Mouse (Mus musculus): ENCODE data around the gene Cntnap2.
A peak's percentile ranks its signal among the peaks of the same experiment; 100 is the strongest.

Gene Cntnap2

DNA sequence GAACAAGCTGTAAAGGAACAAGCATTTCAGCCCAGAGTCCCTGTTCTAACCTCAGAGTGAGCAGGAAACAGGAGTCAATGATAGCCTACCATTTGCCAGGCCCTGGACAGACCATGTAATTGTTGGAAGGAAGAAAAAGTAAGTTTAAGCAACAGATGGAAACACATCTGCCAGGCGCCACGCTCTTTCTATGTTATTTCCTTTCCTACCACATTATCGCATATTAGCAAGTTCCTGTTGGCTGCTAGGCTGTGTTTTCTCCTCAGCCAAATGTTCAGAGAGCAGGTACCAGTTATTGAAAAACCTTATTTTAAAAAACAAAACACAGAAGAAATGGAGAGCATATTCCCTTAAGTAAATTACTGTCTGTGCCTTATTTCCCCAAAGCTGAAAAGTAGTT, 1646.8 kb downstream of the Cntnap2 start:
- DNase-seq, result no peak

DNA sequence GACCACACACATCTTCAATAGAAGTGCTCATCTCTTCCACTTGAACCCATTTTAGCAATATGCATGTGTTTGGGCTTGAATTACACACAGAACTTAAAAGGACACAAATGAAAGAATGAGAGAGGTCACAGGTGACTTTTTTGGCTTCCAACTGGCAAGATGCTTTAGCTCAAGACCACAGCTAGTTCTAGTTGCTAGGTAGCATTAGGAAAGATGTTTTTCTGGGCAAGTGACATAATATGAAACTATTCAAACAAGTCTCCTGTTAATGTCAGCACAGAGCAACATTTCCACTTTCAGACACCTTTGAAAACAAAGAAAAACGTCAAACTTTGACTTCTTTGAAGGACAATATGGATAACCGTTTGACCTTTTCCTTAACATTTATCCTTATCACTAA, 1657.4 kb downstream of the Cntnap2 start:
- no peak for DNase-seq

DNA sequence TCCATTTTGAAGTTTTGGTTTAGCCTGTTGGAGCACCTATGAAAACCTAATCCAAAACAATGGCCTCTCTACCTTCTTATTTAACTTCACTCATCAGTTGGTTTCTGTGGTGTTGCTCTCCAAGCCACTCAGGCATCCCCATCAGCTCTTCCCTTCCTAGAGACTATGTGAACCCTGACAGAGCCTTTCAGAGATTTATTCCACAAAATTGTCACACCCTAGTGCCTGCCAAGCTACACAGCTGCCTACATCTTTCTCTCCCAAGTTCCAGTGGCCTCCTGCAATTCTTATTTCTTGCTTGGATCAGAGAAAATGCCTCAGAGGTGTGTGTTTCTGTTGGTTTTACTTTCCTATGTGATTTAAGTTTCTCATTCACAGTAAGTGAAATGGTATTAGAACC, 1674.6 kb downstream of the Cntnap2 start:
- no peak for DNase-seq

DNA sequence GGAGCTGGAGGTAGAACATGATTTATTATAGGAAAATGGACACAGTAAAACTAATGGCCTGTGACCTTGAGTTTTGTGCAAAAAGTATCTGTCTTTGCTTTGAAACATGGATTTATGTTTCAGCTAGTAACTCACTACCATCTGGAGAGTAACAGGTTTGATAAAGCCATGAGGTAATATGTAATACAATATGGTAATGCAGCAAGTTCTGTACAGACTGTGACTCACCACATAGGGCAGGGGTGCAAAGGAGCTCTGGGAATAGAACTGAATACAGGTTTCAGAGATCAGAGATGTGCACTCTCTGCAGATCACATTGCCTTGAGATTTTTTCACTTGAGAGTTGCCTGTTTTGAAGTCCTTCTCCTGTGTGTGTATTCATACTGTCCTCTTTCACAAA, 1689.3 kb downstream of the Cntnap2 start:
- no peak for DNase-seq

DNA sequence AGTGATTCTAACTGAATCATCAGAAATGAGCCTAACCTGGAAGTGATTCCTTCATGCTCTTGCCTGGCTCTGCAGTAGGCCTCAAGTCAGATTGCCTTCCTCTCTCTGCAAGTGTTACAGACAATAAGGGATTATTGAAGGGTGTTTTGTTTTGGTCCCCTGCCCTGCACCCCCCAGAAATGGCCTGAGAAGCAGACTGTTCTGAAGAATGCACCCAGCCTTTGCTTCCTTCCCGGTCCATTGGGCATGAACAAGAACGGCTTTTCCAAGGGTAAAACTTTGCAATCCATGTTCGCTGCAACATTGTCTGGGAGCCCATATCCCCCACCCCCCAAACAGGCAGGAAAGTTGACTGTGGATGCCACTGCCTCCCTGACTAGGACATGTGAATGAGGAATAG, 1704.3 kb downstream of the Cntnap2 start:
- DNase-seq, result no peak

DNA sequence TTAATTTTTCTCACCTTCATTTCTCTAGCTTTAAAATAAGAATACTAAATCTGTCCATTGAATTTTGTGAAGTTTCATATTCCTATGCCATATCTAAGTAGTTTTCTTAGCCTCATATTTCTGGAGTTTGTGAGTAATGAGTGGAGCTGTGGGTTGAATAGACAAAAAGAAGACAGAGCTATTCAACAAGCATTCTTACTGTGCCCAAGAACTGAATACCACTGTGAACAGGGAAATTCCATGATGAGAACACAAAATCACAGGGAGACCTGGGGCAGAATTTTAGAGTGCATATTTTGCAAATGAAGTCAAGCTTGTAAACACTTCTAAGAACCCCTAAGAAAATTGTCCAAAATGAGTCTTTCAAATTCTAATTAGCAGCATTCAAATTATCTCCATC, 1715.4 kb downstream of the Cntnap2 start:
- no peak for DNase-seq

DNA sequence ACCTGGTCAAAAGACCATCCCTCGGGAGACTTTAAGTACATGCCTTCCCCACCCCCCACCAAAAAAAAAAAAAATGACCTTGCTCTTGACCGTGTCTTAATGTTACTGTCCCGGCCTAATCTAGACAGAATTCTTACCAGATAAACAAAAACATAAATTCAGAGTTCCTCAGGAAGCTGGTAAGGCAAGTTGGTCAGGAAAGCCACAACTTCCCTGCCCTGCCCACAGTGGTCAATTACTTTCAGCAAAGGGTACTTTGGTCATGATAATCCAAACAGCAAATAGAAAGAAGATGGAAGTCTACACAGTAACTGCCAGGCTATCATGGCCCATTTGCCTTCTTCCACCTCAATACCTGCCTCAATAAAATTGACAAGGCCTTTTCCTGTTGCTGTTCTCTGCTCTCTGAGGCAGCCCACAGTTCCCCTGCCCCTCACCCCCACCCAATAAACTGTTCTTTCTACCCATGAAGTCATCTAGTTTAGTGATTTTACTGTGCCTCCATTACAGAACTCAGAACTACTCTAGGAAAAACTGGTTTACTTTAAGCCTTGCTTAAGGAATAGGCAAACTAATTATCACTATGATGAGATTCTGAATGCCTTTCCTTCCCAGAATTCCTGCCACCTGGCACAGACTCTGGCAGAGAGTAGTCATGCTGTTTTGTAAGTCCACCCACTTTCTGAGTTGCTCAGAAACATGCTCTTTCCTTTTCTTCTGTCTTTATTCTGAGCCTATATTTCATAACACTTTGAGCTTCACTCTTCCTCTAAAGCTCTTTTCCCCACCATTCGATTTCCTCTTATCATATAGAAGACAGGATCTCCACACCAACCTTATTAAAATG, 1743.3 kb downstream of the Cntnap2 start:
- no peak for DNase-seq

DNA sequence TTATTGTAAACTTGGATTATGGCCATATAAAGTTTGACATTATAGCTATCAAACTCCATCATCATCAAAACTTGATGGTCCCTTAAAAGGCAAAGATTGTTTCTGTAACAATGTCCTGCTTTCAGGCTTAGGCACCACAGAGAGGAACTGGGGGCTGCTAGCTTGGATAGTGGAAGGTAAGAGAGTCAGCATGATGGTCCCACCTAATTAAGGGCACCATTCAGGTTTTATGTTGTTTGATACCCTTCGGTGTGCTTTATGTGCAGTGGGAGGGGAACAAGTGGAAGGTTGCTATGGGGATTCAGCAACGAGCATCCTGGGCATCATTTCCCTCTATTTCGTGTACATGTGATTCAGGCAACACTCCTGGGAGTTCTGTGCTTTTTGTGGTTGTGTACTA, 1797.5 kb downstream of the Cntnap2 start:
- DNase-seq, result no peak

DNA sequence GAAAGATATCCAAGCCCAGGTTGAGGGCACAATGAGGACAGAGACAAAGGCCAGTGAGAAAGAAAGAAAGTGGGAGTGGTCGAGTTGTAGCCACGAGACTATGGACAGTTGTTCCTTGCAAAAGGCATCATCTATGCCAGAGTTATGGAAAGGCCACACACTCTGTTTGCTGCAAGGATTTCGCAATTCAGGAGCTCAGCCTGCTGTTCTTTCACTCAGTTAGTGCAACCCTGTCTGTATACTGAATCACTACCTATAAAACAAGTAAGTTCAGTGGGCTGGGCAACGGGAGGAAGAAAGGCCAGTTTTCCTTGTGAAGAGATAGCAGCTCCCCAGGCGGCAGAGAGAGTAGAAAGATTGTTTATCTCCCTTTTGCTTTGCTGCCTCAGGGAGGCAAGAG, 1801.9 kb downstream of the Cntnap2 start:
- no peak for DNase-seq

DNA sequence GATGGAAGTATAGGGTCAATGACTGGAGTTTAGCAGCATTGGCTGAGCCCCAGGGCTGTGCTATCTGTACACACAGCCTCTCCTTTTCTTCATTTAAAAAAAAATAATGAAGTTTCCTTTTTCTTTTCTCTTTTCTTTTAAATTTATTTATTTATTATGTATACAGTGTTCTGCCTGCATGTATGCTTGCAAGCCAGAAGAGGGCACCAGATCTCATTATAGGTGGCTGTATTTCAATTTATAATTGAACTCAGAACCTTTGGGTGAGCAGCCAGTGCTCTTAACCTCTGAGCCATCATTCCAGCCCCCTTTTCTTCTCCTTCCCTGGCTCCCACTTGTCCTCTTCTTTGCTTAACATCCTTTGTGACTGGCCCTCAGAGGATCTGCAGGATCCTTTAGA, 1807.2 kb downstream of the Cntnap2 start:
- DNase-seq, result no peak

DNA sequence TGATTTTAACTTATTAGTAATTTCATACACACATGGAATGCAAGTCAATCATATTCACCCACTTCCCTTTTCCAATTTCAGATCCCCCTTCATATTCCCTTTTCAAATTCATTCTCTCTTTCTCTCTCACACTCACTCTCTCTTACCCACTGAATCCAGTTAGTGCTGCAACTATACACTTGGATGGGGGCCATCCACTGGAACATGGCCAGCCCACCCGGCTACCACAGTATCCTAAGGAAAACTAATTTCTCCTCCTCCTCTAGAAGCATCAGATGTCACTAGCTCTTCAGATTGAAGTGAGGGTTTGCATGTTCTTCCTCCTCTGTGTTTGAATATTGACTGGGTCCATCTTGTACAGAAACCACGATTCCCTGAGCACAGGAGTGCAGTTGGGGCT, 1827.1 kb downstream of the Cntnap2 start:
- no peak for DNase-seq

DNA sequence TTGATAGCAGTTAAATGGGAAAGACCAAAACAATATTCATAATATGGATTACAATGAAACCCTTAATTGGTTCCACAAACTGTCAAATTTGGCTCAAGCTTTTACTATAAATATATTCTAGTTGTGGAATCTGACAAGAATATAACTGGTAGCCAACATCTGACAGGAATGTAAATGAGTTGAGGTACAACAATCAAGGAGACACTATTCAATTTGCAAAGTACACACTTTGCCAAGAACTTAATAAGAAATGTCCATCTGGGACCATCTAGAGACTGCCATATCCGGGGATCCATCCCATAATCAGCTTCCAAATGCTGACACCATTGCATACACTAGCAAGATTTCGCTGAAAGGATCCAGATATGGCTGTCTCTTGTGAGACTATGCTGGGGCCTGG, 1850.0 kb downstream of the Cntnap2 start:
- DNase-seq, result no peak

DNA sequence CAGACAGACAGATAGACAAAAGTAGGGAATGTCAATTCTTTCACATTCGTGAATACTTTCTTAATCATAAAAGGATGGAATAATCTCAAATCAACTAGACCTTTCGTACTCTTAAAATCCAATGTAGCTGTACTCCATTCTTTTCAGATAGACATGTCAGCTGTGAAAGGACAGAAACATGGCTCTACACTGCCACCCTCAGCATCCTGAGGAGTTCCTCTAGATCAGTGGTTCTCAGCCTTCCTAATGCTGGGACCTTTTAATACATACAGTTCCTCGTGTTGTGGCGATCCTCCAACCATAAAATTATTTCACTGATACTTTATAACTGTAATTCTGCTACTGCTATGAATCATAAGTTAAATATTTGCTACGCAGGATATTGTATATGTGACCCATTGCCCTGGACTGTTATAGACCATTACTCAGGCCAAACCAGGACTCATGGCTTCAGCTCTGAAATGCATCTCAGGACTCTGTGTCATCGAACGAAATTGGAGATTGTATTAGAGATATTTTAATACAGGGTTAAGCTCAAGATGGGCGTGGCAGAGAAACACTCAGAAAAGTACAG, 1859.6 kb downstream of the Cntnap2 start:
- DNase-seq, result no peak

DNA sequence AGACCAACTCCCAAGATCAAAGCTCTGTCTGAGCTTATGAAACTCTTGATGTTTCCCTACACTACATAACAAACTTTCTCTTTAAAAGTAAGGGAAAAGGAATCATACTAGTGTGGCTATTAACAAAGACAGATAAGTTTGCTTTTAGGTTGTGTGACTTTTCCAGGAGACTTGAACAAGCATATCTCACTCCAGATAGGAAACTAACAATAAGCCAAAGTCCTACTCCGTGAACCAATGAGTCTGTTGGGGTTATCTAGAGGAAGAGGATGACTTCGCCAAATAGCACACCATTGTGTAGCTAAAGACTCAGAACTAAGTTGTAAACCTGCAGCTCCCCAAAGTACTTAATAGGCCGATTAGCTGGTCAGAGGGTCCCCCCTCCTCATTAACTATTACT, 1860.8 kb downstream of the Cntnap2 start:
- no peak for DNase-seq

DNA sequence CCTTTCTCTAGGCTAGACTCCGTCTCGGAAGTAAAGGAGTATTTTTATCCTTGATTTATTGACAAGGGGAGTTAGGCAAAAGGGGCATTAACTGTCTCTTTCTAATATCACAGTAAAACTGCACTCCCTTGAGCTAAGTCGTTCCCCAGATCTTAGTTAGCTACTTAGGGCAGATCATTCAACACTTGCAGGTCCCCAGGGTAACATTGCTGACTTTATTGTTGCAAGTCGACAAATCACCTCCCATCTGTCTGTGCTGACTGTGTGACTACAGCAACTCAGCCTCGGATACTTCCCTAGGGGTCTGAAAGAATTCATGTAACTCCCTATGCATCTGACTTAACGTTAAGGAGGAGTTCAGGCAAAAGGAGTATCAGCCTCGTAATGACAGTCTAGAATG, 1865.6 kb downstream of the Cntnap2 start:
- no peak for DNase-seq

DNA sequence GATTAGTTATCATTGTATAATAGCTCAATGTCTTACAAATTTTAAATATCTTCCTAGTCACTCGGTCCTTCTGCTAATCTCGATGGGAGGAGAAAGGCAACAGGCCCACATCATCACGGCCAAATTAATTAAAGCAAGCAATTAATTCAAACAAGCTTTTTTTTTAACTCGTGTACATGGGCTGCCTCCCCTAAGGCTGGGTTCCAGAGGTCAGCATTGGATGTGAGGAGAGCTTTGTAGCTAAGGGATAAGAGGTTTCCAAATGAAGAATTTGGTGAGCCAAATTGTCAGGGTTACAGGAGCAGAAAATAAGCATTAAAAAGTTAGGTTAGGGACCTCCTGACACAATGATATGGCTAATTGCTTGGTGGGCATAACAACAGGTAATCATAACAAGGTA, 1886.5 kb downstream of the Cntnap2 start:
- DNase-seq, result no peak

DNA sequence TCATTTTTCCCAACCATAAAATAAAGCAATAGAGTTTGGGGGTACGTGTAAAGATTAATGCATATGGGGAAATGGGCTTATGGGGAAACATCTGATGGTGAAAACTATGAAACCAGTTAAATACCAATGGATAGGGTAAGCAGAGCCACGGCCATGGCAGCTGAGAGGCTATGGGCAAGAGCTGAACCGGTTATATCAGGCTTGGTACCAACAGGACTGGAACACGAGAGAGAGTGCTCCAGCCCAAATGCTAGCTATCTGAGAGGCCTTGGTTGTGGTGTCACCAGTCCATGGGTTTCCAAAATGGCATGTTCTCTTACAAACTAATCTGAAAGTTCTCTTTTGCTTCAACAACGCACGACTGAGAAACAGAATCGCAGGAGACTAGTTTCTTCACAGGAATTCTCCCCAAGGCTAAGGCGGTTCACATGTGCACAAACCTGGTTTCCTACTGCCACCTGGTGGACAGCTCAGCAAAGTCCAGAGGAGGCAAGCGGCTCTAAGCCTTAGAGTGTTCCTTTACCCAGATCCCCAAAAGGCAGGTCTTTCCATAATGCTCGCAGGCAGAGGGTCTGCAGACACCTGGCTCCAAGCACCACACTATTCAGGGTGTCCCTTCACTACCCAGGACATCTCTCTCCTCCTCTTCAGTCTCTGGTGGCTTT, 1902.0 kb downstream of the Cntnap2 start:
- peak; percentile 7 for DNase-seq

DNA sequence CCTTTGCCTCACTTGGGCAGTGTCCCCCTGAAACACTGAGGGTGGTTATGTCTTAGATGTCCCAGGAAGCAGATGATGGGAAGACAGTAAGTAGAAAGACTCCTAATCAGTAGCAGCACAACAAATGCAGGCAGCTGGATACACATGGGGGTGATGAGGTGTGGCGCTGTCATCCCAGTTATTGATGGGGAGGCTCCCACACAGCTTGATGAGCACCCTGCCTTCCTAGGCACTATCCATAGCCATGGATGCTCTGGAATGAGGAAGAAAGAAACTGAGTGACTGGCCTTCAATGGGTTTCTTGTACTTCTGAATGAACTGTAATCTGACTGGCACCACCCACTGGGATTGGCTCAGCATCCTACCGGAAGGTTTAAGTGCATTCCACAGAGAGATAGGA, 1904.1 kb downstream of the Cntnap2 start:
- DNase-seq, result no peak

DNA sequence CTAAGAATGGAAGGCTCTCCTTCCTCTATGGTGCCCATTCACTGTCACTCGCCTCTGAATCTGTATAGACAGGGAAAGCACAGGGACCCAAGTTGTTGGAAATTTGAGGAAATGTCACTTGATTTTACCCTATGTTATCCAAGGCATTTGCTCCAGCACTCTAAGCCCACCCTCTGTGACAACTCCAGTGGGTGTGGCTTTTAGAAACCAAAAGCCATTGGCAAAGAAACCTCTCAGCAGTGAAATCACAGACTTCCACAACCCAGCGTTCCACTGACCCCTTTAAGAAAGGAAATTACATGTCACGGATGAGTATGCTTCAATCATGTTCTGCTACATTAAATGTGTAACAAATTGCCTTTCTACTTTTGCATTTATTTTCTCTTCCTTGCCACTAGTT, 1904.5 kb downstream of the Cntnap2 start:
- DNase-seq, result no peak

DNA sequence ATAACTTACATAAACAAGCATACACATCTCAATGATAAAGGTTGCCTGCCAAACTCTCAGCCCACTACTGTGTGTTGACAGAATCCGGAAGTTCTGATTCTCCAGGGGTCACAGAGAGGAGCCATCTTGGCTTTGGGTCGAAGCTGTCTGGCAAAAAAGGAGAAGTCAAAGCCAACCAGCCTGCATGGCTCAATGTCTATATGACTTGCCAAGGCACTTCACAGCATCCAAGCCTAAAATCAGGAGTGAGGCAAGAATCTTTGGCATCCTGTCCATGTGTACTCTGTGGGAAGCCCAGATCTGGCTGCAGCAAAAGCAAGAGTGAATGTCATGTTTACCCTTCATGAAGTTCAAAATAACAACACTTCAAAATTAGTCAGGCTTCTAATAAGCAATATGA, 1913.5 kb downstream of the Cntnap2 start:
- no peak for DNase-seq

DNA sequence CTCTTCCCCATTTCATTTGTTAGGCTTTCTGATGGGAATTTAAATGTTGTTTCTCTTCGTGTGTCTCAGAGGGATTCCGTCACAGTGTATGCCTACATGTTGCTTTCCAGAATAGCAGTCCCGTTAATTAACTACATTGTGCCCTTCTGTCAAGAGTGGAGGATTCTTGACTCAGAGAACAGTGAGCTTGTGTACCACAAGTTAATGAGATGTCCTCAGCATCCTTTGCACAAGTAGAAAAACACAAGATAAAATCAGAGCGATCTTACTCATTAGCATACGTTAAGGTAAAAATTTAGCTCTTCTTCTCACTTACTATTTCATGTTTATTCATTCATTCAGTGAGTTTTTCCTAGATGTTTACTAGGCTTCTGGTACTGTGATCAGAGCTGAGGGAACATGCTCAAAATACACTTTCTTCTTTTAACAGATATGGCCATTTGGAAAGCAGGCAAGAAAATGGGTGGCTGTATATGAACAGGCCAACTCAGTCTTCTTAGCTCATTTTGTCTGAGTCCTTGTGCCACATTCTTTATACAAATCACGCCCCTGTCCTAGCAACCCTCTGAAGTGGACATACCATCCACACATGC, 1936.9 kb downstream of the Cntnap2 start:
- no peak for DNase-seq

DNA sequence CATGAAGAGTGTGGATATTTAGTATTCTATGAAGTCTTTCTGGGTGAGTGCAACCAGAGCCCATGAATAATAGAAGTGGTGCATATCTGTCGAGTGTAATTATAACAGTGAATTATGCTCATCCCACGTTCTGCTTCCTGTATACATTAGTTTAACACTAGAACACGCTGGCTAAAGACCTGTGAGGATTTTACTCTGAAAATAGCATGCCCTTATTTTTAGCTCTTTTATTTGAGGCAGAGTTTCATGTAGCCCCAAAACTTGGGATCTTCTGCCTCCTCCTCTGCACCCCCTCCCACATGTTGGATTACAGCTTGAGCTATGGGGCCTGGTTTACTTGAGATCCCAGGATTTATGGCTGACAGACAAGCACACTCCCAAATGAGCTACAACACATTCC, 1945.3 kb downstream of the Cntnap2 start:
- DNase-seq, result no peak

DNA sequence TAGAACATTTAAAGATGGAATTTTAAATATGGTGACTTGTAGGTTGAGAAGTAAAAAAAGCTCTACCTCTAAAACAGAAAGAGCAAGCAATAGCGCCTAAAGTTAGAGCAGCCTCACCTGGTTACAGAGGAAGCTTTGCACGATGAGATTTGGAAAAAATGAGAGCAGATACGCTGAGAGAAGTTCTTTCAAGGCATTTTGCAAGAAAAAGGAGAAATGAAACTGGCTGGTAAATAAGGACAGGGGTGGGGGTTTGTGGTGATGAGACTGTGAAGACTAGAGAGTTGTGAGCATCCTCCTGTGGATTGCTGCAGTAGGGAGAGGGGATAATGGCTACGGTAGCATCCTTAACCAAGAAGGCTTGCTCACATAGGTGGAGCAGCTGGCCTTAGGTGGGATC, 1953.8 kb downstream of the Cntnap2 start:
- no peak for DNase-seq

DNA sequence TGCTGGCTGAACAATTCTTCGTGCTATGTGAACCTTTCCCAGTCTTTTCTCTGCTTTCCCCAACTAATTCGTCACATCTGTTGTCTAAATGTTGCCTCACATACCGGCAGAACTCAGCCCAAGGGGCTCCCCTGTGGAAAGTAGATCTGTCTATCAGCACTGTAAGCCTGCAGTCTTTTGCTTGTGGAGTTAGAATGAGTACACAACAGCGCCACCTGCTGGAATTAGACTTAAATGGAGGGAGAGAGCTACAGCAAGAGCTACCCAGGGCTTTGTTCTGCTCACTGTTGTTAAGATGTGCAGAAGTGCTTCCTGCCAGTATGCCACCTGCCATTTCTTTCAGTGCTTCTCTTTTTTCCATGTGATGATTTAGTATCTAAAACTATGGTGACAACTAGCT, 1954.4 kb downstream of the Cntnap2 start:
- DNase-seq, result peak; percentile 48
